Mouse (Mus musculus): ENCODE measurements at regions not wholly inside any gene's neighbourhood (a gene's known extent, or its start where the extent isn't known, plus 50 kb on each side); places are given as distances from the start of the nearest gene placed in this dataset.

DNA sequence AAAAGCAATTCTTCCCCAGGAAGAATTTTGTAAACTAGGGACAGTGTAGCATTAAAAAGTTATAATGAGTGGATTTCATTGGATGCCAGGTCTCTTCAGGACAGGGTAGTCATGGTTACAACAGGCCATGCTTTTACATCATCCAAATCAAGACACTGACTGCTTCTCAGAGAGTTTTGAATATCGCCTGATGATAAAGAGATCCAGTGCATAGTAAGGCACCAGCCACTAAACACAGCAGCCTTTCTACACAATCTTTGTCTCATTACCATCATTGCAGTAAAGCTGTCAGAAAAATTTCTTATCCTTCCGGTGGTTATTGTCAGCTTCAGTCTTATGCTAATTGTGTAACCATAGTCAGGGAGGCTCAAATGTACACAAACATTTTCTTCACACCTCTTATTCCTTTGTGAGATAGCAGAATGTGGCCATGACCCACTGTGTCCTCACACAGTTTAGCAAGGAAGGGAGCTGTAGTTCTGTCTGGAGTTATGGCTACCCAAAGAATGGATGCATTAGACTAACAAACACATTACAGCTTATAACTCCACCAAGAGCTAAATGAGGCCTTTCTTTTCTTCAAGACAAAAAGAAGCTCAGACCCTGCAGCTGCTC, 585.2 kb upstream of the Epha7 start:
- TF ChIP-seq CTCF (IDR thresholded peaks at IDR 0.05), result no peak
- TF ChIP-seq EP300 (IDR thresholded peaks at IDR 0.05), result no peak

Data from lung, postnatal 0 days (tissue).